Mouse (Mus musculus) megakaryocyte, embryonic 14.5 days (primary cell): Measurements from ENCODE around the gene Tlcd2.

Experiments
- FLI1 ChIP-seq: IDR thresholded peaks from 2 replicates; pipeline ENCODE4 v1.6.1; 2012; ENCODE audit warnings: low read length, inconsistent platforms, mixed read lengths
- GATA1 ChIP-seq: IDR thresholded peaks from 3 replicates; pipeline ENCODE4 v1.6.1; 2012; ENCODE audit warnings: mixed read lengths, low read length, inconsistent platforms, borderline replicate concordance

DNA sequence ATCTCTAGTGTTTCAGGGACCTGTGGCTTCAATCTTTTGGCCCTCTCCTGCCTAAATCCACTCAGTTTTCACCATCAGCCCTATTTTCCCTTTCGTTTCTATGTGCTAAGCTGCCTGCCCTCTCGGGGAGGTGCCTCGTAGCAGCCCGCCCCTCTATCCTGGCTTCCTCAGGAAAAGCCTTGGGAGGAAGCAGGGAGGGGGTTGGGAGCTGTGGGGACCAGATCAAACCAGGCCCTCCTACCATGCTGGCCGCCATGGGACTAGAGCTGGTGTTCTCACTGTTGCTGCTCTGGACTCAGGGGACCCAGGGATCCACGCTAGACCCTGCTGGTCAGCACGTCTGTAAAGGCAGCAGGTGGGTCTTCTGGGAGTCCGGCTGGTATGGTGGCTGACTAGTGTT lies 51.8 kb downstream of the Tlcd2 start, which contains the start of gene Scarf1:
- TF ChIP-seq GATA1 (no peak), FLI1 (no peak)
